ENCODE assay signal across 20 mouse cellular contexts in the genomic region with DNA sequence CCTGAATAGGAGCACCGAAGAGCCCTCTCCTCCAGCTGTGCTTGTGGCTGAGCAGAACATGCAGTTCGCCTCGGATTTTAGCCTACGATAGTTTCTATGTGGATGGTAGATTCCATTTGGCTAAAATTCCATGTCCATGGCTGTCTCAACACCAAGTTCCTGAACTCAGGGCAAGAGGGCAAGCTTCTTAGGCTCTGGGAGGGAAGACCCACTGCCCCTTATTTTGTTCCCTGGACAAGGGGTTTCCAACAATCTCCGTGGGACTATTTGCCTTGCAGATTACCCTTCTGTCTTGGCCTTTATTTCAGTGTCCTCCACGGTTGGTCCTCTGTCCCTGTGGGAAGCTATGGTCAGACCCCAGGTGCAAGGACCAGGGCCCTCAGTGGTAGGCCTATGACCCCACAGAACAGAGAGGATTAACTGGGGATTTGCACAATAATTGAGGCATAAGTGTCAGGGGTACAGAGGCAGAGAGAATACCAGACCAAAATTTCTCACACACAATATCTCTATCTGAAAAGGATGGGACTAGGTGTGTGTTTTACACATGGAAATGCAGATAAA.
"Had no signal": no experiment of that assay in that cellular context is flagged by ENCODE, and none has a peak within 500 bp of the region (broad histone marks: within the 10 kb centered on the region; RNA-seq: fewer than 3 reads in every experiment).

No protein-coding gene starts in this region.

- DNase-seq: kidney, adult 2 months; kidney, postnatal 25 days; layer of hippocampus, adult 9-11 months; liver; lung, adult 2 months; lung, postnatal 14 days; lung, postnatal 4 days; retina, postnatal 1 day; right cerebral cortex, postnatal 25 days; spleen, adult 18-20 months; thymus, postnatal 25 days had no signal

- H3K27me3 ChIP-seq: limb, embryonic 13.5 days; liver, embryonic 12.5 days; liver, embryonic 15.5 days; neural tube, embryonic 13.5 days; stomach, embryonic 15.5 days had no signal

- H3K36me3 ChIP-seq: limb, embryonic 10.5 days; limb, embryonic 13.5 days; liver, embryonic 12.5 days; liver, embryonic 15.5 days; neural tube, embryonic 13.5 days; stomach, embryonic 15.5 days had no signal

- H3K4me1 ChIP-seq: limb, embryonic 10.5 days; limb, embryonic 13.5 days; liver, embryonic 12.5 days; liver, embryonic 15.5 days; stomach, embryonic 15.5 days had no signal

- H3K9ac ChIP-seq: limb, embryonic 13.5 days; liver, embryonic 12.5 days; liver, embryonic 15.5 days; neural tube, embryonic 13.5 days; stomach, embryonic 15.5 days had no signal

- H3K4me2 ChIP-seq: limb, embryonic 13.5 days; liver, embryonic 12.5 days; liver, embryonic 15.5 days; neural tube, embryonic 13.5 days; stomach, embryonic 15.5 days had no signal

- H3K27ac ChIP-seq: kidney, postnatal 0 days; layer of hippocampus, adult 2 months; limb, embryonic 10.5 days; limb, embryonic 13.5 days; liver, embryonic 12.5 days; liver, embryonic 15.5 days; neural tube, embryonic 13.5 days; stomach, embryonic 15.5 days had no signal

- H3K9me3 ChIP-seq: limb, embryonic 10.5 days; limb, embryonic 13.5 days; liver, embryonic 12.5 days; liver, embryonic 15.5 days; neural tube, embryonic 13.5 days; stomach, embryonic 15.5 days had no signal

- ATAC-seq: liver, embryonic 12.5 days had no signal

- H3K4me3 ChIP-seq: layer of hippocampus, adult 2 months; limb, embryonic 10.5 days; limb, embryonic 13.5 days; liver, embryonic 12.5 days; liver, embryonic 15.5 days; myocyte; neural tube, embryonic 13.5 days; stomach, embryonic 15.5 days had no signal
